Mouse (Mus musculus): ENCODE data around the gene BC016579.

DNA sequence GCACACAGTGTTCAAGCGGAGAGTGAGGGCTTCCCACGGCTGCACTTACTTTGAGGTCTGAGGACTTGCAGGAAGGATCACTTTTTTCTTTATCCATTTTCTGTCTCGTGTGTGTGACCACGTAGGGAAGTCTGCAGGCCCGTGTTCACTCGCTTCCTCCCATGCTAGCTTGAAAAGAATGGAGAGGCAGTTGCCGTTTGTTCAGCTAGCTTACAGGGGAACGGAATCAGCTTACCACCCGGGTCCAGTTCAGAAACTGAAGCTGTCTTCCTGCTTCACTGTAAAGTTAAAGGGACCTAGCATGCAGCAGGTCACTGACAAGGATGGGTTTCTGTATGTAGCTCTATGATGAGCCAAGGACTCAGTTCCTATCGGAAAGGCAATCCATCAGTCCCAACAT is 39.7 kb upstream of the BC016579 start, which contains the start of gene Tmprss7:
- TF ChIP-seq CTCF (IDR thresholded peaks at IDR 0.05; ENCODE audit: borderline replicate concordance, control insufficient read depth, extremely low read depth, insufficient read depth, low read length, poor library complexity), result no peak
- TF ChIP-seq POLR2A (IDR thresholded peaks at IDR 0.05; ENCODE audit: control insufficient read depth, extremely low read depth, insufficient read depth, low read length, poor library complexity), result no peak

Data from thymus, adult 2 months (tissue).